Mouse (Mus musculus): ENCODE data around the gene 1700020A23Rik.

1700020A23Rik gene

DNA sequence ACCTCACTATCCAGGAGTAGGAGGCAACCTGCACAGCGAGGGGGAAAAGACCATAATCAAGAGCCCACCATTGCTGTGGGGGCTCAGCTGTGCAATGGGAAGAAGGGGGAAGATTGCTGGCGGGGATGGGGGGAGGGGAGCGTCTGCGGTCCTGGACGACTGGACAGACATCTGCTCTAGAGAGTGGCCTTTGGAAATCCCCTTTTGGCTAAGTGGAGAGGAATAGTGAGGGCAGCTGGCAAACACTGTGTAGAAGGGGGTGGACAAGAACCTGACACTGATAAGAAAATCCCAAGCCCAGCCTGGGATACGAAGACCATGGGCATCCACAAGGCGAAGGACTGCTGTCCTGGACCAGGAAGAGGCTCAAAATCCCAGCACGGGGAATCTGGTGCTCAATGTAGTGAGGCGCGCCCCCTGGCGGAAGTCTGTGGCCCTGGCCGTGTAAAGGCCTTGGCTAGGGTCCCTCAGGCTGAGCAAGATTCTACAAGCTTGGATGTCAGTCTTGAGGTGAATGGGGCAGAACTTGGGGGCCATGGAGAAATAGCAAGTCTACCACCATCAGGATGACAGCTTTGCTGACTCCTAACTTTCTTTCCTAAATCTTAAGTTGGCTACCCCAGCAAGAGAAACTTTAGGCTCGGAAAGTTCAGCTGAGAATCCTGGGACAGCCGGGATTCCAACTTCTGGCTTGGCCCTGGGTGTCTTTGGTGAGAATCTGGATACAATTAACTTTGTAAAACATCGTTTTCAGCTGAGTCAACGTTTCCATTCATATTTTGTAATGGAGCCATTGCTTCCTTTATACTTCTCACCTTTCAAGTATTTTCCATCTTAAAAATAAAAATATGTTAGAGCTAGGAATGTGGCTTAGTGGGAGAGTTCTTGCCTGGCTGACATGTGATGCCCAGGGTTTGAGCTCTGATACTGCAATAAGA is 6.8 kb downstream of the 1700020A23Rik start:
- peak; percentile 73 for DNase-seq (ENCODE audit: low read depth)

DNA sequence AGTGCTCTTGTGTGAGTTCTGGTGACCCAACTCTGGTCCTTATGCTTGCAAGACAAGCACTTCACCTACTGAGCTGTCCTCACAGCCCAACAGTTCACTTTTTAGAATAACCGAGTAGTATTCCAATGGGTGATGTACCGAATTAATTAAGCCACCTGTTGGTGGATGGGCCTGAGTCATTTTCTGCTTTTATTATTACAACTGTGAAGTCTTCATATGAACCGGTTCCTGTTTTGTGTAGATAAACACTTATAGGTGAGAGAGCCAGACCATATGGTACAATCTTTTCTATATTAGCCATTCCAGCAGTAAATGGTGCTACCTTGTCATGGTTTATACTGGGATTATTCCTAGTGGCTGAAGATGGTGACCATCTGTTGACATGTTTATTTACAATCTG is 7.7 kb downstream of the 1700020A23Rik start:
- DNase-seq (ENCODE audit: low read depth), result no peak

DNA sequence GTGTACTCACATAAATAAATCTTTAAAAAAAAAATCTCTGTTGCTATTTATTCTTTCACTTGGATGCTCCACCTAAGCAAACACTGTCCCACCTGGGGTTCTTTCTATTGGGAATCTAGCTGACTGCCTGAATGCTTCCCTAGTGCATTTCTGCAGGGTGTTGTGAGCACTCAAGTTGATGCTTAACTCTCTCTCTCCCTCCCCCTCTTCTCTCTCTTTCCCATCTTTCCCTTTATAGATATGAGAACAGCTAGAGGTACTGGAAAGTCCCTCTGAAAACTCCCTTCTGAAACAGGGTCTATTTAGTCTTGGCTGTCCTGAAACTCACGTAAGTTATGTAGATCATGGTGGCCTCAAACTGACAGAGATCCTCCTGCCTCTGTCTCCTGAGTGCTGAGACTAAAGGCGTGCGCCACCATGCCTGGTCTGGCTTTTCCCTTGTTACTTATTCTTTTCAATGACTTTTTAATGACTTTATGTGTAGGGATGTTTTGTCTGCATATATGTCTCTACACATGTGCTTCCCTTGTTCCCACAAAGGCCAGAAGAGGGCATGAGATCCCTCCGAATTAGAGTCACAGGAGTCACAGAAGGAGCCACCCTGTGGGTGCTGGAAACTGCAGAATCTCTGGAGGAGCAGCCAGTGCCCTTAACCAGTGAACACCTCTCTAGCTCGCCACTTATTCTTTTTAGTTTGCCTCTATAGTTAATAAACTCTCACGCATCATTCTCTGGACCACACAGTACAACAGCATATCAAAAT is 9.2 kb downstream of the 1700020A23Rik start:
- DNase-seq (ENCODE audit: low read depth), result no peak

DNA sequence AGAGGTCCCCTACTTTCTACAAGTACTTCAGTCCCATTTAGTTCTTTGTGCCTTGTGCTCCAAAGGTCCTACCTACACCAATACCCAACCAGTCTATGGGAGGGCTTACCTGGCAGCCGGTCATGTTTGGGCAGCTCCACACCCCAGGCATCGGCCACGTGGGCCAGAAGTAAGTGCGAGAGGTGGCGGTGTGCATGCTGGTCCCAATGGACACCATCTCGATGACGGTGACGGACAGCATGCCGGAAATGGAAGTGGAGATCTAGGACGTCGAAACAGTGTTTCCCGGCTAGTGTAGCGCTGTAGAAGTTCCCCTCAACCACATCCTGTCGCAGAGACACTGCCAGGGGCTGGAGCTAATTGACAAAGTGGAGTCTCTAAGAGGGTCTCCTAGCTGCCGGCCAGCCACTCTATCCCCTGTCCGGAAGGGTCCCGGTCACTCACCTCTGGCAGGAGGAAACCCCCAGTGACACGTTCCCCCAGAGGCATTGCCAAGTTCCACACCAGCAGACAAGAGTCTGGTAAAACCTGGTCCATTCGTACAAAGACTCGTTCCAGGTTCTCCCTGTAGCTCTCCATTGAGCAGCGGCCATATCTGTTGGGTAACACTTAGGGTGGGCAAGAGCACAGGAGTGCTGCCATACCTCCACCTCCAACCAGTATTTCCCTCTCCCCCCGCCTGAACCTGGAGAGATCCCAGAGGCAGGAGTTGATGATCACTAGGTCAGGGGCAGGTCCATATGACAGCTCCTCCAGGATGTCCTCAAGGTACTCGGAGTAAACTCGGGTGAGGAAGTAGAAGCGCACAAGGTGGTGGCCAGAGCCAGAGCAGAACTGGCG is 16.9 kb downstream of the 1700020A23Rik start:
- no peak for DNase-seq (ENCODE audit: low read depth)

- no peak for DNase-seq (ENCODE audit: low read depth)
Measured at GRCm38 (mm10) chr2:130423397-130424125, 18.5 kb downstream of the 1700020A23Rik start.

DNA sequence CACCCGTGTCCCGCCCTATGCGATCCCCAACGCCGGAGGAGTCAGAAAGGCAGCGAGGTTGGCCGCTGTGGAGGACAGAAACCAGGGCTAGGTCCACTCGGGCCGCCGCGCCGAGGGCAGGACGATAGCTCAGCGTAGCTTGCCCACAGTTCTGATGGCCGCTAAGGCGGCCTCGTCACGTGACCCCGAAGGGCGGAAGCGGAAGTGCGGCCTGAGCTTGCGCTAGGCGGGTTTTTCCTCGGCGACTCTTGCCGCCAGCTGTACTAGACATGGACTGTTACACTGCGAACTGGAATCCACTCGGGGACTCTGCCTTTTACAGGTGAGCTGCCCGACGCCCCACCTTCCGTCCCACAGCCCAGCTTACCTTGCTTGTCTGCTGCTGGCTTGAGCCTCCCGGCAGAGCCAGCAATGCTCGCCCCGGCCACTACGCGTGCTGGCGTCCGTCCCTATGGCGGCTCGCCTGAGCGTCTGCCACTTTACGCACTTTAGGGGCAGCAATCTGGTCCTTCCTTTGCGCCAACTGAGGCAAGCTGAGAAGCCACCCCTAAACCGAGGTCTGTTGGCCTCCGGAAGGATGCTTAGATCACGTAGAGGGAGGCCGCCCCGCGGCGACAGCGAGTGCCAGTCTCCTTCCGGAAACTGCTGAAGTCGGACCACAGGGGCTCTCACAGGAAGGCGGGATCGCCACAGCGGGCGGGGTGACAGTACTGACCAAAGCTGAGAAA is 19.2 kb downstream of the 1700020A23Rik start, which contains the start of the genes Vps16 and Pced1a:
Vps16 (plus strand) TSS at position 214 of the 728 bp plus-strand sequence.
Pced1a (minus strand) TSS at position 576 of the 728 bp plus-strand sequence.
- peak; percentile 94 for DNase-seq (ENCODE audit: low read depth)

- DNase-seq (ENCODE audit: low read depth), result no peak
Measured at GRCm38 (mm10) chr2:130425112-130425511, 20.1 kb downstream of the 1700020A23Rik start.

DNA sequence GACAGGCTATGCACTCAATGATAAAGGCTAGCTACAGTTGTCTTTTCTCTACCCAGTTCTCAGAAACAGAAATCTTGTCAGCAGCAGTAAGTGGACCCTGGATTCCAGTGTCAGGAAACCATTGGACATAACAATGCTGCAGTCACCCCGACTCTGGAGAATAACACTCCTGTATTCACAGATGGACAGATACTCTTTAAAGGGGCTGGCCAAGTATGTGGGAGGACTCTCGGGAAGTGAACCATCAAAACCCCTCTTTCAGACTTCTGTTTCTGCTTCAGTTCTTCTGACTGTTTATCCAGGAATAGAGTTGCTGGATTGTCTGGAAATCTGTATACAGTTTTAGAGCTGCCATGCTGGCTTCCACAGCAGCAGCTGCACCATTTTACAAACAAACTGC is 24.8 kb downstream of the 1700020A23Rik start:
- no peak for DNase-seq (ENCODE audit: low read depth)

GRCm38 (mm10) chr2:130430484-130430883 is 25.4 kb downstream of the 1700020A23Rik start:
- DNase-seq (ENCODE audit: low read depth), result no peak

- no peak for DNase-seq (ENCODE audit: low read depth)
Measured at GRCm38 (mm10) chr2:130432157-130432556, 27.1 kb downstream of the 1700020A23Rik start.

GRCm38 (mm10) chr2:130433152-130433551 is 28.1 kb downstream of the 1700020A23Rik start:
- peak; percentile 75 for DNase-seq (ENCODE audit: low read depth)

- DNase-seq (ENCODE audit: low read depth), result no peak
Measured at GRCm38 (mm10) chr2:130436769-130437168, 31.7 kb downstream of the 1700020A23Rik start.

GRCm38 (mm10) chr2:130438861-130439260 is 33.8 kb downstream of the 1700020A23Rik start:
- no peak for DNase-seq (ENCODE audit: low read depth)

- DNase-seq (ENCODE audit: low read depth), result no peak
Measured at GRCm38 (mm10) chr2:130439840-130440480, 34.9 kb downstream of the 1700020A23Rik start.

GRCm38 (mm10) chr2:130442162-130442561 is 37.1 kb downstream of the 1700020A23Rik start:
- no peak for DNase-seq (ENCODE audit: low read depth)

DNA sequence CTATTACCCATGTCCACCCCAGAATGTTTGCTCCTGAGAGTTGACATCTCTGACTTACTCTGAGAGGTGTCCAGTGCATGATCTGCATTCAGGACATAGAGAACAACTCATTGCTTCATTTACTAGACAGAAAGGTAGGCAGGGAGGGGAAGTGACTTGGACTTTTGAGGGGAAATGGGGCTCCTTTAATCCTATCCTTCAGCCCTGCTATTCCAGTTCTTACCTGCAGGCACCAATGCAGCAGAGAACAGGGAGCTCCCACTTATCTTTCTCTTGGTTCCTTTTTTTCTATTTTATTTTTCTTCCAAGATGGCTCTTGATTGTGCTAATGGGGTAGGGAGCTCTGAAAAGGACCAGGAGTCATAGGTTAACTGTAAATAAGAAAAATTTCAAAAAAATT is 43.4 kb downstream of the 1700020A23Rik start:
- no peak for DNase-seq (ENCODE audit: low read depth)

DNA sequence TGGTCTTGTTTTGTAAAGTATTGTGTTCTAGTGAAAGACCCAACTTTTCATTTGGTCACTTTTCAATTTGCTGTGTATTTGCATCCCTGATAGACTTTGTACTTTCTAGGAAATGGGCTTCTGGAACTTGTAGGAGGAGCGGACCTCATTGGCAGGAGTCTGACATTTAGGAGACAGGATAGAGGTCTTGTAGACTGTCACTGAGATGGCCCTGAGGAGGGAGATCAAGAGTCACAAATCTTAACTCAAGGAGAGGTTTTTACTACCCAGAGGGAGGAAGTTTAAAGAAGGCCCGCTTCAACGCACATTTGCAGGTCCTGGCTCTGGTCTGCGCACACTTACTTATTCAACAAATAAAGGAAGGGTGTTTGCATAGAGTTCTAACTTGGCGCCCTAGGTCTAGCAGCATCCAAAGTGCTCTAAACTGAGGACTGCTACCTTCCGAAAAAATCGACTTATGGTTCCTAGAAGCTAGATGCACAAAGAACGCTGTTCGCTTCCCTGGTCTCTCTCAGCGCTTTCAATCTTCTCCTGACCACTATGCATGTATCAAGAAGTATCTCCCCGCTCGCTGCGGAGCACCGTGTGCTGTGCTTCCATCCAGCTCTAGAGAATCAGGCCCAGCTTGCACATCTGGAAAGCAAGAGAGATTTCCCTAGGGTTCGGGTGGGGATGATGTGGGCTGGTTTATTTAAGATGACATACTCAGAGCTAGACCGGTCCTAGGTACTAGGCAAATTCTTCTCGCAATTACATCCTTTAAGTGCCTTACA is 44.1 kb downstream of the 1700020A23Rik start:
- peak; percentile 56 for DNase-seq (ENCODE audit: low read depth)

- peak; percentile 92 for DNase-seq (ENCODE audit: low read depth)
Measured at GRCm38 (mm10) chr2:130449794-130450433, 44.9 kb downstream of the 1700020A23Rik start, which contains the start of gene Ptpra. Ptpra (plus strand) TSS chr2:130450278.

DNA sequence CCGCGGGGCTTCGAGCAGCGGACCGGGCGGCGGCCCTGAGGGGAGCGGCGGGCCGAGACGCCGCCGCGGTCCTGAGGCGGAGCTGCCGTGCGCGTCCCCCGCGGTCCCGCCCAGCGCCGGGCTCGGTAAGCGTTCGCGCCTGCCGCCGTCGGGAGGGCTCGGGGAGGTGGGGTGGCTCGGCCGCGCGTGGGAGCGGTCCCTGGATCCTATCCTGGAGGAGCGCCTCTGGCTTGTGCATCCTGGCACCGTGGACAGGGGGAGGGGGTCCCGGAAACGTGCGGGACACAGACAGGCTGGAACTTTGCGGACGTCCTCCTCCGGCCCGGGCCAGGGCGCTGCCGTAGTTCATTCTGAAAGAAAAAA is 45.4 kb downstream of the 1700020A23Rik start:
- no peak for DNase-seq (ENCODE audit: low read depth)
